Mouse (Mus musculus): ENCODE measurements around the gene Elobl. TPM values are rescaled to one million over a fixed set of nuclear protein-coding genes. Genes with fewer than 3 reads are reported as not detected.

The Elobl gene
- polyA plus RNA-seq (2012; rRNA removed; ENCODE audit: low replicate concordance), result 0.32 and 0.59 TPM in 2 replicates

GRCm38 (mm10) chr11:88966881-88967361 is at the start of gene Elobl:
TSS of gene Elobl (minus strand) at chr11:88966931.

DNA sequence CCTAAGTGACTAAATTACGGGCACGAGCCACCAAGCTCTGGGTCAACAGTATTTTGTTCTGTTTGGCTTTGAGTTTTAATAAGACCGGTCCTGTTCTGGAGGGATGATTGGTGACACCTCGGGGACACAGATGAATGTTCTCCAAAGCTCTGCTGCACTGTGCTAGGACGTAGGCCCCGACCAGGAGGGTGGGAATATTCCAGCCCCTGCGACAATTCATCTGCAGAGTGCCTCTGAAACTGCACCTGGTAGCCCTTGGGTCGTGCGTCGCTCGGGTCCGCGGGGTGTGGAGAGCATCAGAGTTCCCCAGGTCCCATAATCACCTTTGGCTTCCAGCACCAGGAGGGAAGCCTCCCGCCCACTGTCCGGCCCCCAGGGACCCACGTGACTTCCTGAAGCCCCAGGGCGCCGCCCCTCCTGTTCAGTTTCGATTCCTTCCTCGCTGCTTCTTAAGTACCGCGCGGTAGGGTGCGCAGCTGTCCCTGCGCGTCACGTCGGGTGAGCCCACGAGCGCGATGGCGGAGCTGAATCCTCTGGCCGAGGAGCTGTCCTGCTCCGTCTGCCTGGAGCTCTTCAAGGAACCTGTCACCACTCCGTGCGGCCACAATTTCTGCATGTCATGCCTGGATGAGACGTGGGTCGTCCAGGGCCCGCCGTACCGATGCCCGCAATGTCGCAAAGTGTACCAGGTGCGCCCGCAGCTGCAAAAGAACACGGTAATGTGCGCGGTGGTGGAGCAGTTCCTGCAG is 32.4 kb upstream of the Elobl start, which contains the start of gene Trim25:
TSS of gene Trim25 (plus strand) at position 403 of the 749 bp plus-strand sequence.

DNA sequence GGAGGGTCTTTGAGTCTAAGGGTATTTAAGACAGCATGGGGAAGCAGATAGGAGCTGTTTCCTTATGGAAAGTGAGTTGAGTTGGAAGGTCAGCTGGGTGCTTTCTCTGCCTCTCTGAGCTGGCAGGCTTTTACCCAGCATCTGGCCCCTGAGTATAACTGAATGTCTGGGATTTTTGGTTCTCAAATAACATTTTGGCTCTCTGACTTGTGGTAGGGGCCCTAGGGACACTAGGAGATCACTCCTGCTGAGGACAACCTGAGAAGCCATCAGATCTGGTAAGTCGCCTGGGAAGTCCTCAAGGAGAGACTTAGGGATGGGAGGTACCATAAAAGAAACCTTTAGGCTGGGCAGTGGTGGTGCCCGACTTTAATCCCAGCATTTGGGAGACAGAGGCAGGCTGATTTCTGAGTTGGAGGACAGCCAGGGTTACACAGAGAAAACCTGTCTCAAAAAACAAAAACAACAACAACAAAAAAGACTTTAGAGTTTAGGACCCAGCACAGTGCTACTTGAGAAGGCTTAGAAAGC is 3.5 kb upstream of the Elobl start, which contains the start of gene Coil:
TSS of gene Coil (plus strand) at position 51 of the 531 bp plus-strand sequence.

DNA sequence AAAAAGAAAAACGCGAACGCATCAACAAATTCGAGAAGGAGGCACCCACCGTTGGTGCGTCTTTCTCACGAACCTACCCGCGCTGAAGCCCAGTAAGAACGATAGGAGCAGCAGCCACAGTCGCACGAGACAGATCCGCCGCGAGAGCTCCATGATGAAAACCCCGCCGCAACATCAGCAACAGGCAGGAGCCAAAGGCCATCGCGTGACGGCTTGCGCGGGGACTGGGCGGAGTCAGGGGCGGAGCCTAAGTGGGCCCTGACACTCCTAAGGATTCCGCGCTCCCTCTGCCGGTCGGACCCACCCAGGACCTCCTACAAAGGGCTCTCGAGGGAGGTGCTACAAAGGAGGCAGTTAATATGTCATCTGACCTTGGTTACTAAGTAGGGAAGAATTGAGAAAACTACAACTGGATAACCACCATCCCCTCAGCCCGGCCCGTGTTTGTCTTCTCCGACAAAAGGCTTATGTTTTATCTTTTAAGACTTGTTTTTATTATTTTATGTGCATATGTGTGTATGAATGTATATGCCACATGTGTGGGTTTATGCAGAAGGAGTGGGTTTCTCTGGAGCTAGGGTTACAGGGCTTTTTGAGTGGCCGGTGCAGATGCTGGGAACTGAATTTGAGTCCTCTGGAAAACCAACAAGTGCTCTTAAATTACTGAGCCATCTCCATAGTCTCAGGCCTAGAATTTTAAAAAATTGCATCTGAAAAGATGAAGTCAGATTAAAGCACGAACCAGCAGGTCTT is 11.3 kb downstream of the Elobl start, which contains the start of gene Scpep1:
TSS of gene Scpep1 (minus strand) at position 249 of the 753 bp plus-strand sequence.

Other genes with a start within 250 kb of the Elobl start
- gene Msi2, start 248.4 kb downstream of the Elobl start, polyA plus RNA-seq (2012; rRNA removed; ENCODE audit: low replicate concordance), result 13.0 and 22.5 TPM in 2 replicates
- 69.5 and 98.1 TPM in 2 replicates for gene Akap1, start 102.3 kb downstream of the Elobl start, polyA plus RNA-seq (2012; rRNA removed; ENCODE audit: low replicate concordance)
- gene Scpep1, start 11.5 kb downstream of the Elobl start, polyA plus RNA-seq (2012; rRNA removed; ENCODE audit: low replicate concordance), result 35.2 and 59.1 TPM in 2 replicates
- 2.7 and 8.3 TPM in 2 replicates for gene Coil, start 3.3 kb upstream of the Elobl start, polyA plus RNA-seq (2012; rRNA removed; ENCODE audit: low replicate concordance)
- gene Trim25, start 32.4 kb upstream of the Elobl start, polyA plus RNA-seq (2012; rRNA removed; ENCODE audit: low replicate concordance), result 21.7 and 33.9 TPM in 2 replicates
- 5.7 and 6.8 TPM in 2 replicates for gene Dgke, start 99.9 kb upstream of the Elobl start, polyA plus RNA-seq (2012; rRNA removed; ENCODE audit: low replicate concordance)
- 1.6 and 12.6 TPM in 2 replicates for gene Gm525, start 106.9 kb upstream of the Elobl start, polyA plus RNA-seq (2012; rRNA removed; ENCODE audit: low replicate concordance)